Mouse (Mus musculus) urinary bladder, postnatal 14 days (tissue): ENCODE measurements around the gene Stat3.
A peak's percentile ranks its signal among the peaks of the same experiment; 100 is the strongest.

ENCODE experiments used
- DNase-seq: peaks from one replicate; pipeline ENCODE4 v3.0.0; 2021; ENCODE audit warnings: low spot score

The Stat3 gene

GRCm38 (mm10) chr11:100853018-100853417 is 86.3 kb downstream of the Stat3 start:
- no peak for DNase-seq

- no peak for DNase-seq
Measured at GRCm38 (mm10) chr11:100852088-100852487, 87.3 kb downstream of the Stat3 start.

GRCm38 (mm10) chr11:100850778-100851528 is 88.4 kb downstream of the Stat3 start:
- peak; percentile 74 for DNase-seq

GRCm38 (mm10) chr11:100850038-100850777 is 89.1 kb downstream of the Stat3 start, which contains the start of gene Stat5b:
Gene Stat5b (minus strand): TSS chr11:100850724.
- peak; percentile 74 for DNase-seq

GRCm38 (mm10) chr11:100849456-100850037 is 89.8 kb downstream of the Stat3 start:
- DNase-seq, result no peak

GRCm38 (mm10) chr11:100848789-100849379 is 90.5 kb downstream of the Stat3 start:
- no peak for DNase-seq

GRCm38 (mm10) chr11:100848080-100848479 is 91.3 kb downstream of the Stat3 start:
- no peak for DNase-seq

- DNase-seq, result no peak
Measured at GRCm38 (mm10) chr11:100847572-100847971, 91.8 kb downstream of the Stat3 start.

GRCm38 (mm10) chr11:100845793-100846192 is 93.5 kb downstream of the Stat3 start:
- DNase-seq, result no peak

- DNase-seq, result no peak
Measured at GRCm38 (mm10) chr11:100844121-100844520, 95.2 kb downstream of the Stat3 start.

GRCm38 (mm10) chr11:100843070-100843669 is 96.2 kb downstream of the Stat3 start:
- DNase-seq, result no peak

- no peak for DNase-seq
Measured at GRCm38 (mm10) chr11:100842025-100842424, 97.3 kb downstream of the Stat3 start.

- DNase-seq, result no peak
Measured at GRCm38 (mm10) chr11:100840866-100841265, 98.5 kb downstream of the Stat3 start.

GRCm38 (mm10) chr11:100839523-100839922 is 99.8 kb downstream of the Stat3 start:
- no peak for DNase-seq

GRCm38 (mm10) chr11:100838894-100839293 is 100.4 kb downstream of the Stat3 start:
- no peak for DNase-seq

- DNase-seq, result no peak
Measured at GRCm38 (mm10) chr11:100836923-100837702, 102.2 kb downstream of the Stat3 start.
